Mouse (Mus musculus) cerebellum, adult 2 months (tissue): ENCODE data around the gene Tbc1d8b.

Experiments
- CTCF ChIP-seq: fragments of 200-500 bp; IDR thresholded peaks from 2 replicates; pipeline ENCODE4 v1.5.1; 2011; ENCODE audit warnings: low read depth, mild to moderate bottlenecking, control low read depth, low read length, moderate library complexity, borderline replicate concordance; ENCODE audit not compliant: insufficient read depth
- POLR2A ChIP-seq: fragments of 200-500 bp; IDR thresholded peaks from 2 replicates; pipeline ENCODE4 v1.6.1; 2011; ENCODE audit warnings: low read length, control low read depth, borderline replicate concordance; ENCODE audit not compliant: insufficient read depth

GRCm38 (mm10) chrX:139799953-139800352 is 115.2 kb downstream of the Tbc1d8b start:
- TF ChIP-seq CTCF (no peak), POLR2A (no peak)
